Mouse (Mus musculus): ENCODE data around the gene Fgfr3.

DNA sequence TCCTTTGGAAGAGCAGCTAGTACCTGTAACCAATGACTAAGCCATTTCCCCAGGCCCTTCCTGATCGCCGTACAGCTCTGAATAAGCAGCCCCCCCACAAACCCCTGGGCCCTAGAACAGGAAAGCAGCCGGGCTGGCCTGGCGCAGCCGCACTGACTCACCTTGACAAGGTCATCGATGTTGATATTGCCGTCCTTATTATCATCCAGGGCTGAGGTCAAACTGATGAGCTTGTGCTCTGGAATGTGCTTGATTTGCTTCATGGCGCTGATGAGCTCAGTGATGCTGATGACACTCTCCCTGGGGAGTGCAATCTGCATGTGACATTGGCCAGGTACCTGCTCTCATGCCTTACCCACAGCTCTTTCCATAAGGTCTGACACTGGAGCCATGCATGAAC, 22.0 kb downstream of the Fgfr3 start:
- no peak for TF ChIP-seq POLR2A (IDR thresholded peaks at IDR 0.05; ENCODE audit: extremely low read depth, insufficient read depth, low read length)
- no peak for TF ChIP-seq CTCF (IDR thresholded peaks at IDR 0.05; ENCODE audit: extremely low read depth, insufficient read depth, low read length)
